Mouse (Mus musculus) large intestine, adult 2 months (tissue): ENCODE results near the gene Gm11444. TPM values are rescaled to one million over a fixed set of nuclear protein-coding genes. Genes with fewer than 3 reads are reported as not detected.

Experiments used
- DNase-seq: peaks from one replicate; pipeline ENCODE4 v3.0.0-alpha.2; 2012; ENCODE audit warnings: low read depth, low spot score
- WGBS: fragments of 180-500 bp; shearing (Covaris S2); methylation state at CpG from one replicate; pipeline ENCODE4 v1.1.7; 2018; 5-methylcytosine and 5-hydroxymethylcytosine counted together
- polyA plus RNA-seq: library from polyadenylated mRNA; depleted of rRNA; stranded (reverse); fragments of >200 nt; gene quantifications from 2 replicates; pipeline ENCODE4 v1.2.3, GENCODE M21; 2012

Gm11444 gene
- polyA plus RNA-seq, 1 experiment, result not detected

GRCm38 (mm10) chr11:85837648-85838423 is 12.3 kb downstream of the Gm11444 start:
- DNase-seq, result no peak
- 4% methylated on average over 67 of the region's 67 CpGs for WGBS

- WGBS, result 6% methylated on average over 18 of the region's 18 CpGs
- DNase-seq, result no peak
Measured at GRCm38 (mm10) chr11:85837291-85837647, 12.9 kb downstream of the Gm11444 start.

DNA sequence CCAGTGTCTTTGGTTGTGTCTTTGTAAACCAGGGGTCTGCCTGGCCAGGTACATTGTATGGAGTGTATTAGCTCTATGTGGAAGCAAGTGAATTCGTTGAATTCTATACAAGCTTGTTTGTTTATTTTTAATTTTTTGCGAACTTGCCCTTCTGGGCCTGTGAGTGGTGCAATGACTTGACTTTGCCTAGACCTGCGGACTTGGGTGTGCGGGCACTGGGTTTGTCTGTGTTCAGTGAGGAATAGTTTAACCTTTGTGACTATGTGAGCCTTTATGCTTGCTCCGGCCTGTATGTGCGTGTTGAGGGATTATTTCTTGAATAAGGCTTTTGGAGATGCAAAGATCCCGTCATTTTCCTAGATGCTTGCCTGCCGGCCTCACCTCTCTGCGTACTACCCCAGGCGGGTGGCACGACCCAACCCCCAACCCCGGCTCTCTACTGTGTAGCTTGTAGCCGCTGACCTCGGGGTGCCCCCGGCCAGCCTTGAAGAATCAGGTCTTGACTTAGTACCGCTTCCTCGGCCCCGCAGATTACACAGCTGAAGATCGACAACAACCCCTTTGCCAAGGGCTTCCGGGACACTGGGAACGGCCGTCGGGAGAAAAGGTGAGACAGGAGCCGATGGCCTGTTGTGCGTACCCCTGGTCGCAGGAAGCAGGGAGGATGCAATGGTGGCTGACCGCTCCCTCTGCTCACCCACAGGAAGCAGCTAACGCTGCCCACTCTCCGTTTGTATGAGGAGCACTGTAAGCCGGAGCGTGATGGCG is 13.4 kb downstream of the Gm11444 start:
- WGBS, result 14% methylated on average over 32 of the region's 32 CpGs

DNA sequence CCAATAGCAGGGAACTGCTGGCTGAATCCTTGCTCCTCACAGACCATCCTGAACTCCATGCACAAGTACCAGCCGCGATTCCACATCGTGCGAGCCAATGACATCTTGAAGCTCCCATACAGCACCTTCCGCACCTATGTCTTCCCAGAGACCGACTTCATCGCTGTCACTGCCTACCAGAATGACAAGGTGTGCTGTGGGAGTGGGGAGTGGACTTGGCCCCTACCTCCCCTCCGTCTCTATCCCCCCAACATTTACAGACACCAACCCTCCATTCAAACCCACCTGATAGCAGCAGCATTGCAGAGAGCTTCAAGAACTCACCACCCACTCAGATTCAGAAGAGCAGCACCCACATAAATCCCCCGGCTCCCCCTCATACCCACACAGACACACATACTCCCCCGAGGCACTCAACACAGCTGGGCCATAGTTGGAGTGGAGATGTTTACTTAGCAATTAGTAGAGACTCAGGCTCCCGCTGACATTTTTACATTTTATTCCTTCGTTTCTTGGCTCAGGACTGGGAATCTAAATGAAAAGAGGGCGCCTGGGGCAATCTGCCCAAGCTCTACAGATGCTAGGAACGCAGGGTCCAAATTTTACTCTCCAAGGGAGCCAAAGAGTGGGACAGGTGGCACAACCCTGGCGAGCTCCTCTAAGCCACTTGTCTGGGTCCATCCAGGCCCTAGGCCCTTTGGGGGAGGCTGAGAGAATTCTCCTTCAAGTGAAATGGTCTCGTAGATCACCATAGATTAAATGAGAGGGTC is 14.2 kb downstream of the Gm11444 start:
- DNase-seq, result no peak
- WGBS, result 18% methylated on average over 16 of the region's 16 CpGs

More for the DNA sequence above, 13.4 kb downstream of the Gm11444 start:
- DNase-seq, result no peak

- DNase-seq, result no peak
- 21% methylated on average over 9 of the region's 9 CpGs for WGBS
Measured at GRCm38 (mm10) chr11:85835001-85835752, 15.0 kb downstream of the Gm11444 start.

GRCm38 (mm10) chr11:85834386-85834931 is 15.7 kb downstream of the Gm11444 start:
- no peak for DNase-seq
- 22% methylated on average over 17 of the region's 17 CpGs for WGBS

DNA sequence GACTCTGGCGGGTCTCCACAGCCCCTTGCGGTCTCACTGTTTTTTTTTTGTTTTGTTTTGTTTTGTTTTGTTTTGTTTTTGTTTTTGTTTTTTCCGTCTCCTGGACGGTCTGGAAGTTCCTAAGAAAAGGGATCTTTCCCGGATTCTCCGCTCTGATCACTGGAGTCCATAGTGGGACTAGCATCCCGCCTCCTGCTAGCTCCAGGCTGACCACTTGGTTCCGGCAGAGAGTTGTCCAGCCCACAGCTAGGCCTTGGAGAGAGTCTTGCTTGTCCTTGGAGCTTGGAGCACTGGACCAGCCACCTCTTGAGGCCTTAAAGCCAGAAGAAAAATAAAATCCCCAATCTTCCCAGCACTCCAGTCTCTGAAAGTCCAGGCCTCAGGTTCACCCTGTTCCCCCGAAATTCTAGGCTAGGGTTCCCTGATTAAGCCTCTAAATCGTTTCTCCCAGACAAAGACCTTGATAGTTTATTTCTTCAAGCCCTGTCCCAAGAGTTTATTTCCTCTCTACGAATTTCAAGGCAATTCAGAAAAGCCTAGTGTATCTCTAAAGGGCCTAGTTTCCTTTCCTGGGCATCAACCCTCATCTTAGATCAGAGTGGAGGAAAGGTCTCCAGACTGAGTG is 16.3 kb downstream of the Gm11444 start:
- WGBS, result 21% methylated on average over 11 of the region's 11 CpGs
- no peak for DNase-seq

DNA sequence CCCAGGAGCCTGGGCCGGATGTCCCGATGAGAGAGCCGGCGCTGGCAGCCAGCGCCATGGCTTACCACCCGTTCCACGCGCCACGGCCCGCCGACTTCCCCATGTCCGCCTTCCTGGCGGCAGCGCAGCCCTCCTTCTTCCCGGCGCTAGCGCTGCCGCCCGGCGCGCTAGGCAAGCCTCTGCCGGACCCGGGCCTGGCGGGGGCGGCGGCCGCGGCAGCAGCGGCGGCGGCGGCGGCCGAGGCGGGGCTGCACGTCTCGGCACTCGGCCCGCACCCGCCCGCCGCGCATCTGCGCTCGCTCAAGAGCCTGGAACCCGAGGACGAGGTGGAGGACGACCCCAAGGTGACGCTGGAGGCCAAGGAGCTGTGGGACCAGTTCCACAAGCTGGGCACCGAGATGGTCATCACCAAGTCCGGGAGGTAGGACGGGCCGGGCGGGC is 17.0 kb downstream of the Gm11444 start:
- under 1% methylated on average over 53 of the region's 54 CpGs for WGBS
- DNase-seq, result no peak

GRCm38 (mm10) chr11:85832231-85832924 is 17.8 kb downstream of the Gm11444 start, which contains the start of gene Tbx2:
Gene Tbx2 (plus strand): TSS chr11:85832551.
- no peak for DNase-seq
- 3% methylated on average over 51 of the region's 52 CpGs for WGBS

DNA sequence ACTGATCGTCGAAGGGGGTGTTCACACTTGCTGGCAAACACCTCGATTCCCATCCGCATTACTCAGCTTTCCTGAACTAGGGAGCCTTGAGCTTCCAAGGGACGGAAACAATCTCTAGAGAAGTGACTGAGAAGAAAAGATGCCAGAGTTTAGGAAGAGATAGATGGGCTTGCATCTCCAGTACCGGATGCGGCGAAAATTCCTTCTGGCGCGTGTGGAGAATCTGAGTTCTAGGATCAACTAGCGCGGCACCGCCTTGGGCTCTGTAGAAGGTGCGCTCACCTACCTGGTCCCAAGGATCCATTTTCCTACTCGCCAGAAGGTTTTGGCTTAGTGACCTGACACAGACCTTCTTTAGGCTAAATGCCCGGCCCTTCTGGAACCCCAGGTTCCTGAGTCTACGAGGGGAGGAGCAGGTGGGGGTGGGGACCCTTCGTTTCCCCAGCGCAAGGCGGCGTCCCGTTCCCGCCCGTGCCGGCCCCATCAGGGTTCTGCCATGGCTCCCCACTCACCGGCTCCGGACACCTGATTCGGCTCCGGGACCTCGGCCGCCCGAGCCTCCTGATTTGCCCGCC is 18.4 kb downstream of the Gm11444 start:
- no peak for DNase-seq
- WGBS, result 4% methylated on average over 33 of the region's 33 CpGs

DNA sequence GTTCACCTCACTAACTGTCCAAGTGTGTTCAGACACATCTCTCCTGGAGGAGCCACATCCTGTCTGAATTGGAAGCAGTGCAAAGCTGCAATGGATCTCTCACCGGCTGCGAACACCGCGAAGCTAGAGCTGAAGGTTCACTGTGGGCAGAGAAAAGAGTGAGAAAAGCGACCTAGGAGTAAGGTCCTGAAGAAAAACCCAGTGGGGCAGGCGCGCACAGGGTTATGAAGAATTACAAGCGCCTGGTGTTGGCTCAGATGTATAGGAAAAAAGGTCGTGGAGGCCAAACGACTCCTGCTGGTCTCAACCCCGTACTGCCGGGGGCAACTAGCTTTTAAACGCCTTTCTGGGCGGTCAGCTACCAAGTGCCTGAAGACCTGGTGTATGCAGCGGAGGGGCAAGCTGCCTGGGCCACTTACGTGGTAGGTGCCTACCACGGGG is 19.2 kb downstream of the Gm11444 start:
- DNase-seq, result no peak
- 11% methylated on average over 17 of the region's 17 CpGs for WGBS

GRCm38 (mm10) chr11:85829520-85830440 is 20.4 kb downstream of the Gm11444 start:
- DNase-seq, result no peak
- 10% methylated on average over 59 of the region's 61 CpGs for WGBS

DNA sequence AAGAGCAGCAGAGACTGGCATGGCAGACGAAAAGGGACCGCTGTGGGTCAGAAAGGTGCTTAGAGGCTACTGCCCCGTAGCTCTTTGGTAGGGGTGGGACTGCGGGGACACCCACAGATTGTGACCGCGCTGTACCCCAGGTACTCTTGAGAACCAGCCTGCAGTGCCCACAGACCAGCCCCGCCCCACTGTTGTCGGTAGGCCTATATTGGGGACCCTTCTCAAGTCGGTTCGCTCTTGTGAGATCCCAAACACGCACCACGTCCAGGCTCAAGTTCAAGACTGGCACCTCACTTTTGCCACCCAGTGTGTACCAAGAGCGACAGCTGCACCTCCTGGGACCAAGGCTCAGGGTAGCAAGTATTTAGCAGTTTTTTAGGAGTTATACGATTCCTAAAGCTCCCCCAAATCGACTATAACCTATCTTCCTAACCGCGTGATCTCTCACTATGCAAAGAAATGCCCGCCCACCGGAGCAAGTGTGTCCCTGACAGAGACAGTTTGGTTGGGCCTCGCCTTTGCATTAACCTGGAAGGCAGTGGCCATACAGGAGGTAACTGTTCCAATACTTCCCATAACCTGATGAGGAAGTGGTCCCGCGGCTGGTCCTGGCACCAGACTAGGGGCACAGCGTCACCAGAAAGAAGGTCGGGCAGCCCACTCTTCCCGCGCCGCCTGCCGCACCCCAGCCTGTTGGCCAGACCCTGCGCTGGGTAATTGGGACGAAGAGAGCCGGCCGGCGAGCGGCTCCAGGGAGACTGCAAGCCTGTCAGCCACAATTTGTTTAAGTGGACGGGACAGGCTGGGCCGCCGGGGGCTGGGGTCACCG is 21.2 kb downstream of the Gm11444 start:
- DNase-seq, result no peak
- 37% methylated on average over 38 of the region's 38 CpGs for WGBS

GRCm38 (mm10) chr11:85827342-85827741 is 22.8 kb downstream of the Gm11444 start:
- WGBS, result 49% methylated on average over 9 of the region's 9 CpGs
- no peak for DNase-seq

DNA sequence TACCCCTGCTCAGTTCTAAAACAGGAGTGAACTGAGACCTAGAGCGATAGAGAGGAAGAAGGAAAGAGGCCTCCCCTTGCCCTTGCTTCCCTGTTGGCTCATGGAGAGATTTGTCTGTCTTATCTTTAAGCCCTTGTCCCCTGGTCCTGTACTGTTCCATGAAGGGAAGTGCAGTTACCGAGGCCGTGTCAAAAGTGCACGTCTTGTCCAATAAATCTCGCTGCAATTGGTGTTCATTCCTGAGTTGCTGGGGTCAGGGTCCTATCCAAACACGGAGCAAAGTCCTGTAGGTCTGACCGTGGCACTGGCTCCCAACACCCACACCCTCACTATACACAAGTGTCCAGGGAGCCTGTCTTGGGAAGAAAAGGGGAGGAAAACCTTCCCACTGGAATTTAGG is 24.3 kb downstream of the Gm11444 start:
- no peak for DNase-seq

DNA sequence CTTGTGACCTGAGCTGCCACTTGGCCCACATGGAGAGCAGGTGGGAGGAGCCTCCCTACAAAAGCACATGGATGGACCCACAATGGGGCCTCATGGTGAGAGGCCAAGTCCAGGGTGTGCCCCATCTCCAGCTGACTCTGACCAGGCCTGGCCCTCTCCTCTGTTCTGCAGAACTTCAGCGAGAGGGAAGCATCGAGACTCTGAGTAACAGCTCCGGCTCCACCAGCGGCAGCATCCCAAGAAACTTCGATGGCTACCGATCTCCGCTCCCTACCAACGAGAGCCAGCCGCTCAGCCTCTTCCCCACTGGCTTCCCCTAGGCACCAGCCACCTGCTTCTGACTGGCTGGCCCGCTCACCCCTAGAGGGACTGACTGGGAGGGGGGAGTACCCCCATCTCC is 25.1 kb downstream of the Gm11444 start:
- DNase-seq, result no peak
- 88% methylated on average over 10 of the region's 10 CpGs for WGBS

More for the DNA sequence above, 24.3 kb downstream of the Gm11444 start:
- WGBS, result 71% methylated on average over 7 of the region's 7 CpGs
